Mouse (Mus musculus): Measurements from ENCODE around the gene Fntb. TPM values are rescaled to one million over a fixed set of nuclear protein-coding genes. Genes with fewer than 3 reads are reported as not detected.
A peak's percentile ranks its signal among the peaks of the same experiment; 100 is the strongest.

The Fntb gene
- polyA plus RNA-seq, 1 experiment from 2014 or later: 44.1 TPM

- ATAC-seq (ENCODE audit: low FRiP score, low read depth): no peak
- no peak overlapping the region for H3K4me2 ChIP-seq (replicated peaks)
- H3K4me1 ChIP-seq: no peaks in the 10 kb centered on the region
- no peak overlapping the region for H3K27ac ChIP-seq
- H3K27me3 ChIP-seq: no peaks in the 10 kb centered on the region
- no peak overlapping the region for H3K4me3 ChIP-seq
- peaks cover 43% of the 10 kb centered on the region for H3K36me3 ChIP-seq
- H3K9ac ChIP-seq: no peak overlapping the region
- 62% methylated on average over 9 of the region's 9 CpGs for WGBS
- H3K9me3 ChIP-seq: no peaks in the 10 kb centered on the region
Observed at GRCm38 (mm10) chr12:76874826-76875225, 109.4 kb downstream of the Fntb start.

GRCm38 (mm10) chr12:76879242-76879641, 113.9 kb downstream of the Fntb start:
- Histone ChIP-seq H3K9me3 (no peaks in the 10 kb centered on the region), H3K27me3 (no peaks in the 10 kb centered on the region), H3K27ac (no peak overlapping the region), H3K4me3 (no peak overlapping the region), H3K36me3 (peaks cover 29% of the 10 kb centered on the region), H3K9ac (no peak overlapping the region), H3K4me2 (replicated peaks) (no peak overlapping the region), H3K4me1 (peaks cover 11% of the 10 kb centered on the region)
- WGBS: 11% methylated on average over 5 of the region's 5 CpGs
- no peak for ATAC-seq (ENCODE audit: low FRiP score, low read depth)

GRCm38 (mm10) chr12:76880131-76880530, 114.7 kb downstream of the Fntb start:
- ATAC-seq (ENCODE audit: low FRiP score, low read depth): no peak

GRCm38 (mm10) chr12:76883824-76884223, 118.4 kb downstream of the Fntb start:
- Histone ChIP-seq H3K9me3 (no peaks in the 10 kb centered on the region), H3K27me3 (no peaks in the 10 kb centered on the region), H3K4me3 (no peak overlapping the region), H3K27ac (0 out of 2 replicates have a peak overlapping the region, but pooled peaks have one; percentile 33), H3K9ac (no peak overlapping the region), H3K4me2 (replicated peaks) (peak overlapping the region; percentile 3; the same call in 1 of the 2 replicates), H3K4me1 (peaks cover 16% of the 10 kb centered on the region), H3K36me3 (peaks cover 15% of the 10 kb centered on the region; the same call in 1 of the 2 replicates)
- ATAC-seq (ENCODE audit: low FRiP score, low read depth): peak; percentile 78; the same call in 1 of the 2 replicates
- 24% methylated on average over 9 of the region's 9 CpGs for WGBS

More at GRCm38 (mm10) chr12:76880131-76880530, 114.7 kb downstream of the Fntb start:
- H3K36me3 ChIP-seq: peaks cover 23% of the 10 kb centered on the region
- H3K4me1 ChIP-seq: peaks cover 14% of the 10 kb centered on the region
- H3K4me2 ChIP-seq (replicated peaks): no peak overlapping the region
- no peak overlapping the region for H3K27ac ChIP-seq
- 76% methylated on average over 4 of the region's 4 CpGs for WGBS
- H3K27me3 ChIP-seq: no peaks in the 10 kb centered on the region
- H3K4me3 ChIP-seq: no peak overlapping the region
- H3K9me3 ChIP-seq: no peaks in the 10 kb centered on the region
- H3K9ac ChIP-seq: no peak overlapping the region

- no peak for ATAC-seq (ENCODE audit: low FRiP score, low read depth)
- Histone ChIP-seq H3K36me3 (peaks cover 22% of the 10 kb centered on the region; the same call in 1 of the 2 replicates), H3K9ac (no peak overlapping the region), H3K4me2 (replicated peaks) (no peak overlapping the region), H3K9me3 (no peaks in the 10 kb centered on the region), H3K4me3 (no peak overlapping the region), H3K4me1 (peaks cover 16% of the 10 kb centered on the region), H3K27ac (no peak overlapping the region), H3K27me3 (no peaks in the 10 kb centered on the region)
- WGBS: 76% methylated on average over 4 of the region's 4 CpGs
Observed at GRCm38 (mm10) chr12:76885103-76885502, 119.7 kb downstream of the Fntb start.

- H3K9me3 ChIP-seq: no peaks in the 10 kb centered on the region
- H3K36me3 ChIP-seq: peaks cover 36% of the 10 kb centered on the region
- no peaks in the 10 kb centered on the region for H3K27me3 ChIP-seq
- H3K4me1 ChIP-seq: peaks cover 16% of the 10 kb centered on the region
- H3K4me2 ChIP-seq (replicated peaks): no peak overlapping the region
- no peak overlapping the region for H3K4me3 ChIP-seq
- 86% methylated on average over 7 of the region's 7 CpGs for WGBS
- H3K27ac ChIP-seq: no peak overlapping the region
- no peak overlapping the region for H3K9ac ChIP-seq
- no peak for ATAC-seq (ENCODE audit: low FRiP score, low read depth)
Observed at GRCm38 (mm10) chr12:76886826-76887225, 121.4 kb downstream of the Fntb start.

GRCm38 (mm10) chr12:76887941-76888340, 122.6 kb downstream of the Fntb start:
- H3K4me3 ChIP-seq: no peak overlapping the region
- 94% methylated on average over 12 of the region's 12 CpGs for WGBS
- no peak for ATAC-seq (ENCODE audit: low FRiP score, low read depth)
- H3K36me3 ChIP-seq: peaks cover 45% of the 10 kb centered on the region
- no peak overlapping the region for H3K27ac ChIP-seq
- no peaks in the 10 kb centered on the region for H3K9me3 ChIP-seq
- no peak overlapping the region for H3K4me2 ChIP-seq (replicated peaks)
- H3K4me1 ChIP-seq: peaks cover 16% of the 10 kb centered on the region
- H3K9ac ChIP-seq: no peak overlapping the region
- H3K27me3 ChIP-seq: no peaks in the 10 kb centered on the region

- H3K4me1 ChIP-seq: 0 out of 2 replicates have a peak, but pooled peaks cover 5% of the 10 kb centered on the region
- H3K4me2 ChIP-seq (replicated peaks): no peak overlapping the region
- H3K36me3 ChIP-seq: peaks cover 46% of the 10 kb centered on the region
- no peak for ATAC-seq (ENCODE audit: low FRiP score, low read depth)
- no peaks in the 10 kb centered on the region for H3K9me3 ChIP-seq
- H3K27ac ChIP-seq: no peak overlapping the region
- H3K9ac ChIP-seq: no peak overlapping the region
- no peaks in the 10 kb centered on the region for H3K27me3 ChIP-seq
- 91% methylated on average over 11 of the region's 11 CpGs for WGBS
- no peak overlapping the region for H3K4me3 ChIP-seq
Observed at GRCm38 (mm10) chr12:76889404-76890184, 124.2 kb downstream of the Fntb start.

GRCm38 (mm10) chr12:76891160-76891559, 125.8 kb downstream of the Fntb start:
- peaks cover 47% of the 10 kb centered on the region for H3K36me3 ChIP-seq
- H3K9ac ChIP-seq: no peak overlapping the region
- no peak overlapping the region for H3K4me2 ChIP-seq (replicated peaks)
- H3K4me3 ChIP-seq: no peak overlapping the region
- H3K9me3 ChIP-seq: no peaks in the 10 kb centered on the region
- no peaks in the 10 kb centered on the region for H3K27me3 ChIP-seq
- no peak overlapping the region for H3K27ac ChIP-seq
- no peak for ATAC-seq (ENCODE audit: low FRiP score, low read depth)
- peaks cover 10% of the 10 kb centered on the region for H3K4me1 ChIP-seq
- WGBS: 86% methylated on average over 3 of the region's 3 CpGs

GRCm38 (mm10) chr12:76892910-76893695, 127.7 kb downstream of the Fntb start:
- Histone ChIP-seq H3K4me3 (no peak overlapping the region), H3K9me3 (no peaks in the 10 kb centered on the region), H3K27me3 (no peaks in the 10 kb centered on the region), H3K9ac (no peak overlapping the region), H3K4me1 (peaks cover 26% of the 10 kb centered on the region), H3K27ac (no peak overlapping the region), H3K4me2 (replicated peaks) (no peak overlapping the region), H3K36me3 (peaks cover 43% of the 10 kb centered on the region)
- no peak for ATAC-seq (ENCODE audit: low FRiP score, low read depth)
- WGBS: 90% methylated on average over 16 of the region's 16 CpGs

- Histone ChIP-seq H3K9ac (no peak overlapping the region), H3K36me3 (peaks cover 40% of the 10 kb centered on the region), H3K4me2 (replicated peaks) (no peak overlapping the region), H3K27me3 (no peaks in the 10 kb centered on the region), H3K27ac (peak overlapping the region; percentile 16; the same call in 1 of the 2 replicates), H3K9me3 (no peaks in the 10 kb centered on the region), H3K4me1 (peaks cover 26% of the 10 kb centered on the region), H3K4me3 (no peak overlapping the region)
- ATAC-seq (ENCODE audit: low FRiP score, low read depth): no peak
- 82% methylated on average over 10 of the region's 10 CpGs for WGBS
Observed at GRCm38 (mm10) chr12:76894792-76895559, 129.6 kb downstream of the Fntb start.

Measured in limb, embryonic 13.5 days (tissue).